Mouse (Mus musculus) liver, postnatal 0 days (tissue): ENCODE measurements around the gene Ddx17. TPM values are rescaled to one million over a fixed set of nuclear protein-coding genes. Genes with fewer than 3 reads are reported as not detected.
A peak's percentile ranks its signal among the peaks of the same experiment; 100 is the strongest.

Experiments used
- ATAC-seq: fragments of 200-750 bp; cut with Nextera tagmentation; 2 replicates; pipeline ENCODE4 v1.8.0; 2017; ENCODE audit warnings: mild to moderate bottlenecking, moderate library complexity
- DNase-seq: peaks from one replicate; pipeline ENCODE4 v3.0.0-alpha.2; 2016
- H3K27ac ChIP-seq: fragments of 300-500 bp; sonication (generic); 2 replicates; pipeline ENCODE4 v1.5.1; 2014; ENCODE audit warnings: antibody characterized with exemption, moderate library complexity, mild to moderate bottlenecking, low read depth
- H3K27me3 ChIP-seq: fragments of 300-500 bp; sonication (generic); 2 replicates; pipeline ENCODE4 v1.6.1; 2014; ENCODE audit warnings: low read length, control low read depth, mixed read lengths; ENCODE audit not compliant: insufficient read depth
- H3K36me3 ChIP-seq: fragments of 300-500 bp; sonication (generic); replicated peaks from 2 replicates; pipeline ENCODE4 v1.6.1; 2014; ENCODE audit warnings: mild to moderate bottlenecking, control low read depth, low read length, moderate library complexity, mixed read lengths; ENCODE audit not compliant: insufficient read depth
- H3K4me1 ChIP-seq: fragments of 300-500 bp; sonication (generic); 2 replicates; pipeline ENCODE4 v1.6.1; 2014; ENCODE audit warnings: antibody characterized with exemption, mild to moderate bottlenecking, control low read depth; ENCODE audit not compliant: insufficient read depth
- H3K4me2 ChIP-seq: fragments of 300-500 bp; sonication (generic); 2 replicates; pipeline ENCODE4 v1.6.1; 2014; ENCODE audit warnings: low read depth, mild to moderate bottlenecking, low read length, moderate library complexity, mixed read lengths
- H3K4me3 ChIP-seq: fragments of 300-500 bp; sonication (generic); 2 replicates; pipeline ENCODE4 v1.5.1; 2014; ENCODE audit warnings: low read depth, low read length
- H3K9ac ChIP-seq: fragments of 300-500 bp; sonication (generic); replicated peaks from 2 replicates; pipeline ENCODE4 v1.6.1; 2014; ENCODE audit warnings: mild to moderate bottlenecking, moderate library complexity
- H3K9me3 ChIP-seq: fragments of 300-500 bp; sonication (generic); 2 replicates; pipeline ENCODE4 v1.6.1; 2016; ENCODE audit warnings: mild to moderate bottlenecking, control low read depth, low read length, mixed read lengths
- CTCF ChIP-seq: sonication (generic); IDR thresholded peaks from 2 replicates; pipeline ENCODE4 v1.5.1; 2016; ENCODE audit warnings: antibody characterized with exemption, low read depth
- EP300 ChIP-seq: IDR thresholded peaks from 2 replicates; pipeline ENCODE4 v1.6.1; 2016; ENCODE audit warnings: antibody characterized with exemption, low read depth, mild to moderate bottlenecking
- WGBS: fragments of 180-500 bp; shearing (Covaris S2); extraction: QIAGEN DNeasy Blood & Tissue Kit; methylation state at CpG from one replicate; pipeline ENCODE4 v1.1.7; 2014; ENCODE audit not compliant: insufficient replicate concordance; 5-methylcytosine and 5-hydroxymethylcytosine counted together
- polyA plus RNA-seq: library from polyadenylated mRNA; unstranded; fragments of >200 nt; fragmentation: Nextera tagmentation; extraction: Ambion mirVana; gene quantifications from 2 replicates; pipeline ENCODE4 v1.2.1, GENCODE M21; 2015

Ddx17 gene
- polyA plus RNA-seq, 1 experiment from 2014 or later: 9.3 TPM

DNA sequence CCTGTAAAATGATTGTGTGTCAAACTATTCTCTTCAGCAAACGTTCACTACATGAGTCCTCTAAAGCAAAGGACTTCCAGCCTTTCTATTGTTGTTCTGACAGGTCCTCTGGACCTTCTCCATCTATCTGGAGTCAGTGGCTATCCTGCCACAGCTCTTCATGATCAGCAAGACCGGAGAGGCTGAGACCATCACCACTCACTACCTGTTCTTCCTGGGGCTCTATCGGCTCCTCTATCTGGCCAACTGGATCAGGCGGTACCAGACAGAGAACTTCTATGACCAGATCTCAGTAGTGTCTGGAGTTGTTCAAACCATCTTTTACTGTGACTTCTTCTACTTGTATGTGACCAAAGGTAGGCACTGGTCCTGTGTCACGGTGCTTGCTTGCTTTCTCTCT lies 21.0 kb downstream of the Ddx17 start:
- ATAC-seq: no peak
- Histone ChIP-seq H3K9ac (no peak overlapping the region), H3K27ac (no peak overlapping the region), H3K27me3 (no peaks in the 10 kb centered on the region), H3K4me3 (no peak overlapping the region), H3K4me1 (peaks cover 4% of the 10 kb centered on the region; the same call in 1 of the 2 replicates), H3K36me3 (peaks cover 42% of the 10 kb centered on the region), H3K4me2 (no peak overlapping the region), H3K9me3 (no peaks in the 10 kb centered on the region)
- no peak for TF ChIP-seq CTCF
- no peak for TF ChIP-seq EP300
- no peak for DNase-seq
- 84% methylated on average over 5 of the region's 5 CpGs for WGBS

DNA sequence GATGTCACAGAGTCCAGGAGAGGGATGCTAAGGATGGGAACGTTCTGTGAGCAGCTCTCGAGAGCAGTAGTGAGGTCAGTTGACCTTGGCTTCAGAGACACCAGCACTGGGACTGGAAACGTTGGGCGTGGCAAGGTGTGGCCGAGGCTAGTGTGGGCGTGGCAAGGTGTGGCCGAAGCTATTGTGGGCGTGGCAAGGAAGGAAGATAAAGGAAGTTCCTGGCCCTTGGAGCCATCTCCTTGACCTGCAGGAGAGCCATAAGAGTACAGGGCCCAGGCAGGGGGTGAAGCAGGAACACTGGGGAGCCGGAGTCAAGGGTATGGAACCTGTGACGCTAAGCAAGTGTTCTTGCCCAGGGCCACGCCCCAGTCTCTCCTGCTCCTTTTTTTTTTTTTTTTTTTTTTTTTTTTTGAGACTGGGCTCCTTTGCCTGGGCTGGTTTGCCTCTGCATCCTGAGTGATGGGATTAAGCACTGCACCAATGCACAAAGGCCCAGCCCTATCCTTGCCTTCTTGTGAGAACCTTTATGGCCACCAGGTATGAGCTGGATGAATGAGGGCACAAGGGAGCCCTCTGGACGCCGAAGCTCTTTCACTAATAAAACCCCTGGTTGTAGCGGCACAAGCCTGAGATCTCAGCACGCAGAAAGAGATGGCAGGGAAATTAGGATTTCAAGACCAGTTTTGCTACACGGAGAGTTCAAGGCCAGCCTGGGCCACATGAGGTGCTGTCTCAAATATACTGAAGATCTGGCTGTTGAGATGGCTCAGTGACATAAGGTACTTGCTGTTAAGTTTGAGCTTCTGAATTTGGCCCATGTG lies 26.9 kb downstream of the Ddx17 start:
- no peak for DNase-seq
- H3K27me3 ChIP-seq: peaks cover 38% of the 10 kb centered on the region

DNA sequence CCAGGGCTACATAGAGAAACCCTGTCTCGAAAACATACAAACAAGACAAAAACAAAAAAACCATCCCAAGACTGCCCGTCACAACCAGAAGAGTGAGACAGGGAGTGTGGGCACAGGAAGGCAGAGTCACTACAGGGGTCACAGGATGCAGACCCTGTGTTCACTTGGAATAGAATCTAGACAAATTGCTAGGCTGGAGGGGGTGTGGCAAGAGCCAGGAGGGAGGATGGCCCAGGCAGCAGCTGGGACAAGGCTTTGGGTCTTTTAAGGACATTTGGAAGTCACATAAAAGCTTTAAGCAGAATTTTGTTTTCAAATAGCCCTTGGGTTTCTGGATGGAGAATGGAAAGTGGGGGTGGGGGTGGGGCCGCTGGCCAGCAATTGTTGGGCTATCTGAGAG lies 28.0 kb downstream of the Ddx17 start:
- Histone ChIP-seq H3K9ac (no peak overlapping the region), H3K4me1 (peaks cover 13% of the 10 kb centered on the region), H3K4me2 (no peak overlapping the region), H3K27me3 (peaks cover 48% of the 10 kb centered on the region), H3K27ac (no peak overlapping the region), H3K9me3 (no peaks in the 10 kb centered on the region), H3K4me3 (no peak overlapping the region), H3K36me3 (no peaks in the 10 kb centered on the region)
- WGBS: 84% methylated on average over 3 of the region's 3 CpGs
- TF ChIP-seq EP300 (no peak), CTCF (no peak)
- no peak for ATAC-seq
- DNase-seq: no peak

More for the DNA sequence above, 26.9 kb downstream of the Ddx17 start:
- Histone ChIP-seq H3K9ac (no peak overlapping the region), H3K9me3 (no peaks in the 10 kb centered on the region), H3K4me2 (0 out of 2 replicates have a peak overlapping the region, but pooled peaks have one; percentile 18), H3K4me3 (no peak overlapping the region), H3K27ac (no peak overlapping the region), H3K4me1 (peaks cover 13% of the 10 kb centered on the region), H3K36me3 (no peaks in the 10 kb centered on the region)
- no peak for ATAC-seq
- TF ChIP-seq EP300 (no peak), CTCF (no peak)
- 49% methylated on average over 16 of the region's 16 CpGs for WGBS

DNA sequence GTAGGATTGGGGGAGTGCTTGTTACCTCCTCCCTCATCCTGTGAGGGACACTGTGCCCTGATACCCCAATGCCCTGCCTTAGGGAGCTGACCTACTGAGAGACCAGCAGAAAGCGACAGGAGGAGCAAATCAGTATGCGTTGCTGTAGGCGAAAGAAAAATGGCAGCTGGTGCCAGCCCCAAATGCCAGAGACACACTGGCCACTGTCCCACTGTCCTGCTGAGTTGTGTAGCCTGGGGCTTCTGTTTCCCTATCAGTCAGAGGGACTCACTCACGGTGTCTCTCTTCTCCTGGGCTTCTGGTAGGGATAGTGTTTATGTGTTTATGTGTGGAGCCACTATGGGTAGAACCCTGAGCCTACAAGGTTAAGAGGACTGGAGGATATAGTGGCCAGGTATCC lies 28.8 kb downstream of the Ddx17 start:
- DNase-seq (no peak), ATAC-seq (no peak)
- Histone ChIP-seq H3K4me3 (no peak overlapping the region), H3K4me2 (0 out of 2 replicates have a peak overlapping the region, but pooled peaks have one; percentile 83), H3K27ac (no peak overlapping the region), H3K9ac (no peak overlapping the region), H3K9me3 (no peaks in the 10 kb centered on the region), H3K36me3 (no peaks in the 10 kb centered on the region), H3K4me1 (peaks cover 13% of the 10 kb centered on the region), H3K27me3 (peaks cover 56% of the 10 kb centered on the region)
- no peak for TF ChIP-seq CTCF
- no peak for TF ChIP-seq EP300
- 82% methylated on average over 4 of the region's 4 CpGs for WGBS

DNA sequence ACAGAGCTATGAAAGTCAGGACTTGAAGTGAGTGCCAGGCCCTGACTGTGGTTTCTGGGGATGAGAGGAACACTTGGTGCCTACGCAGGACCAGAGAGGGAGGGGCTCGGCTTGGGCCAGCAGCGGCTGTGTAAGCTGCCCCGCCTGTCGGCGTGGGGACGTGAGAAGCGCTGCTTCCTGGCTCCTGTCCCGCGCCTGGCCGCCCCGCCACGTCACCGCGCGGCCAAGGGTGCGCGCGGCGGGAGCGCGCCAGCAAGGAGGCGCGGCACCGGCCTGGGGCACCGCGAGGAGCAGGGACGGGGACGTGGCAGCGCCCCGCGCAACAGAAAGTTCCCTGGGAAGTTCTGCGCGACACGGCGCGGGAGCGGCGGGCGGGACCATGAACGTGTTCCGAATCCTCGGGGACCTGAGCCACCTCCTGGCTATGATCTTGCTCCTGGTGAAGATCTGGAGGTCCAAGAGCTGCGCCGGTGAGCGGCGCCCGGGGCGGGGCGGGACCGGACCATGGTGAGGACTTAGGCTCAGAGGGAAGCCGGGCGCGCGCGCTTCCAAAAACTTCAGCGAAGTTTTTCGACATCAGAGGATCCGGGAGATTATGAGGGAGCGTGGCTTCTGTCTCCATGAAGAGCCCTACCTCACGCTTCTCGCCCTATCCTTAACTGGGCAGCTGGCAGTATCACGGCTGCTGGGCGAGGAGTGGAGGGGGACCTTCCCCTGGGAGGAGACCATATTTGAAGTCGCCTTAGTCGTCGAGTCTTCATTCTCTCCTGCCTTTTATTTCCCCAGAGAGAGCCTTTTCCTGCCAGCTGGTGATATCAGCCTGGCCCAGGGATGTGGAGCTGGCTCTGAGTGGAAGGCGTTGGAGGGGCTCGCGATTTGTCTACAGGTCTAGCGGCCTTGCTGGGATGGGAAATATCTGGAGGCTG lies 30.1 kb downstream of the Ddx17 start, which contains the start of gene Kdelr3:
TSS of gene Kdelr3 (plus strand) at position 241 of the 926 bp plus-strand sequence.
- peak within 1 kb of the TSS; percentile 58 for H3K4me3 ChIP-seq
- ATAC-seq (peak; percentile 69), DNase-seq (peak; percentile 51)
- TF ChIP-seq EP300: no peak
- TF ChIP-seq CTCF: no peak
- peaks cover 68% of the 10 kb centered on the region for H3K27me3 ChIP-seq
- no peak within 1 kb of the TSS for H3K27ac ChIP-seq
- 1% methylated on average over 68 of the region's 71 CpGs for WGBS
- H3K4me2 ChIP-seq: peak within 1 kb of the TSS; percentile 83
- no peaks in the 10 kb centered on the region for H3K9me3 ChIP-seq
- peak within 1 kb of the TSS; percentile 55 for H3K9ac ChIP-seq
- H3K4me1 ChIP-seq: peaks cover 13% of the 10 kb centered on the region
- H3K36me3 ChIP-seq: no peaks in the 10 kb centered on the region

DNA sequence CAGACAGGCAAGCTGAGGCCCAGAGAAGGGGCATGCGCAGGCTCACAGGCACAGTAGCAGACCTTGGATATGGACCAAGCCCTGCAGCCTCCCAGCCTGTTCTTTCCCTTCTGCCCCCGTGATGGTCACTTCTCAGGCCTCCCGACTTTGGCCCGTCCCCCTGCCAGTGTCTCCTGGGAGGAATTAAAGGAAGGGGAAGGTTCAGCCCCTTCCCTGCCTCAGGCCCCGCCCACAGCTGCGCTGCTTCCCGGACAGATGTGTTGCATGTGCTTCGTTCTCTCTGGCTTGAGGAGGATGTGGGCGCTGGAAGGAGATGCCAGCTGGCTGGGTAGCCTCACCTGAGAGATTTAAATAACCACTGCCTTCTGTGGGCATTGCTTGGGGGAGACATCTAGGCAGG lies 32.6 kb downstream of the Ddx17 start:
- ATAC-seq (no peak), DNase-seq (no peak)
- H3K4me1 ChIP-seq: peaks cover 10% of the 10 kb centered on the region
- TF ChIP-seq EP300 (no peak), CTCF (no peak)
- 11% methylated on average over 9 of the region's 9 CpGs for WGBS
- peaks cover 87% of the 10 kb centered on the region for H3K27me3 ChIP-seq
- H3K27ac ChIP-seq: no peak overlapping the region
- H3K9ac ChIP-seq: no peak overlapping the region
- no peak overlapping the region for H3K4me3 ChIP-seq
- no peaks in the 10 kb centered on the region for H3K9me3 ChIP-seq
- H3K36me3 ChIP-seq: no peaks in the 10 kb centered on the region
- no peak overlapping the region for H3K4me2 ChIP-seq
